Mouse (Mus musculus): ENCODE measurements around the gene Clstn1.
"Not testable (repeated sequence)": the region's sequence is repeated elsewhere in the genome, so short reads cannot be mapped to it uniquely, and the experiment has no call there.

Gene Clstn1

GRCm38 (mm10) chr4:149594913-149595581, 8.8 kb downstream of the Clstn1 start:
- intact Hi-C loops (cut with DNase I) = no loop called here

- intact Hi-C loops (cut with DNase I) = no loop called here
These were observed 11.5 kb downstream of the Clstn1 start for GRCm38 (mm10) chr4:149597641-149598208.

GRCm38 (mm10) chr4:149599549-149599948, 13.3 kb downstream of the Clstn1 start:
- intact Hi-C loops (cut with DNase I) = no loop called here

- intact Hi-C loops (cut with DNase I) = no loop called here
These were observed 13.9 kb downstream of the Clstn1 start for GRCm38 (mm10) chr4:149600130-149600529.

GRCm38 (mm10) chr4:149601484-149601883, 15.2 kb downstream of the Clstn1 start:
- intact Hi-C loops (cut with DNase I) = no loop called here

GRCm38 (mm10) chr4:149602236-149602635, 16.0 kb downstream of the Clstn1 start:
- intact Hi-C loops (cut with DNase I) = no loop called here

- intact Hi-C loops (cut with DNase I) = no loop called here
These were observed 17.6 kb downstream of the Clstn1 start for GRCm38 (mm10) chr4:149603860-149604259.

- intact Hi-C loops (cut with DNase I) = no loop called here
These were observed 18.2 kb downstream of the Clstn1 start for GRCm38 (mm10) chr4:149604518-149604917.

GRCm38 (mm10) chr4:149606056-149606455, 19.8 kb downstream of the Clstn1 start:
- intact Hi-C loops (cut with DNase I) = no loop called here

GRCm38 (mm10) chr4:149606766-149607358, 20.6 kb downstream of the Clstn1 start:
- intact Hi-C loops (cut with DNase I) = no loop called here

GRCm38 (mm10) chr4:149607591-149608308, 21.5 kb downstream of the Clstn1 start:
- intact Hi-C loops (cut with DNase I) = no loop called here

- intact Hi-C loops (cut with DNase I) = no loop called here
These were observed 22.0 kb downstream of the Clstn1 start for GRCm38 (mm10) chr4:149608309-149608638.

GRCm38 (mm10) chr4:149609256-149610025, 23.2 kb downstream of the Clstn1 start:
- intact Hi-C loops (cut with DNase I) = no loop called here

GRCm38 (mm10) chr4:149611376-149612044, 25.2 kb downstream of the Clstn1 start:
- intact Hi-C loops (cut with DNase I) = loop anchor here (1.0 kb wide), 1 partner anchor 62 kb away; no protein-coding TSS in a partner anchor

- intact Hi-C loops (cut with DNase I) = not testable (repeated sequence)
These were observed 27.2 kb downstream of the Clstn1 start for GRCm38 (mm10) chr4:149613497-149613896.

GRCm38 (mm10) chr4:149614869-149615268, 28.6 kb downstream of the Clstn1 start:
- intact Hi-C loops (cut with DNase I) = no loop called here

GRCm38 (mm10) chr4:149616999-149617398, 30.7 kb downstream of the Clstn1 start:
- intact Hi-C loops (cut with DNase I) = not testable (repeated sequence)

- intact Hi-C loops (cut with DNase I) = no loop called here
These were observed 33.7 kb downstream of the Clstn1 start for GRCm38 (mm10) chr4:149619988-149620387.

GRCm38 (mm10) chr4:149621286-149621685, 35.0 kb downstream of the Clstn1 start:
- intact Hi-C loops (cut with DNase I) = no loop called here

- intact Hi-C loops (cut with DNase I) = no loop called here
These were observed 37.4 kb downstream of the Clstn1 start for GRCm38 (mm10) chr4:149623711-149624110.

GRCm38 (mm10) chr4:149626809-149627208, 40.5 kb downstream of the Clstn1 start:
- intact Hi-C loops (cut with DNase I) = no loop called here
